Mouse (Mus musculus) midbrain, embryonic 14.5 days (tissue): ENCODE measurements around the gene Ldhc. TPM values are rescaled to one million over a fixed set of nuclear protein-coding genes. Genes with fewer than 3 reads are reported as not detected.
"Not testable (repeated sequence)": the region's sequence is repeated elsewhere in the genome, so short reads cannot be mapped to it uniquely, and the experiment has no call there.

ENCODE experiments used
- ATAC-seq: fragments of 200-750 bp; cut with Nextera tagmentation; 2 replicates; pipeline ENCODE4 v1.8.0; 2017; ENCODE audit warnings: moderate number of reproducible peaks, moderate library complexity; ENCODE audit not compliant: low FRiP score, low TSS enrichment
- DNase-seq: peaks from one replicate; pipeline ENCODE4 v3.0.0-alpha.2; 2015
- H3K27ac ChIP-seq: fragments of 300-500 bp; sonication (generic); replicated peaks from 2 replicates; pipeline ENCODE4 v1.5.1; 2014; ENCODE audit warnings: mild to moderate bottlenecking, low read depth, low read length, moderate library complexity
- H3K27me3 ChIP-seq: fragments of 300-500 bp; sonication (generic); 2 replicates; pipeline ENCODE4 v1.6.1; 2014; ENCODE audit warnings: low read length, control low read depth, mixed read lengths; ENCODE audit not compliant: control insufficient read depth, insufficient read depth
- H3K36me3 ChIP-seq: fragments of 300-500 bp; sonication (generic); 2 replicates; pipeline ENCODE4 v1.6.1; 2014; ENCODE audit warnings: low read length, control low read depth; ENCODE audit not compliant: control insufficient read depth, insufficient read depth
- H3K4me1 ChIP-seq: fragments of 300-500 bp; sonication (generic); 2 replicates; pipeline ENCODE4 v1.6.1; 2014; ENCODE audit warnings: mild to moderate bottlenecking, antibody characterized with exemption, low read length, control low read depth; ENCODE audit not compliant: control insufficient read depth, insufficient read depth
- H3K4me2 ChIP-seq: fragments of 300-500 bp; sonication (generic); 2 replicates; pipeline ENCODE4 v1.6.1; 2014; ENCODE audit warnings: mild to moderate bottlenecking, low read length, moderate library complexity
- H3K4me3 ChIP-seq: fragments of 300-500 bp; sonication (generic); replicated peaks from 2 replicates; pipeline ENCODE4 v1.5.1; 2014; ENCODE audit warnings: low read depth, low read length
- H3K9ac ChIP-seq: fragments of 300-500 bp; sonication (generic); replicated peaks from 2 replicates; pipeline ENCODE4 v1.6.1; 2014; ENCODE audit warnings: mild to moderate bottlenecking, low read length, moderate library complexity
- H3K9me3 ChIP-seq: fragments of 300-500 bp; sonication (generic); 2 replicates; pipeline ENCODE4 v1.6.1; 2016; ENCODE audit warnings: low read length, control low read depth, mixed read lengths; ENCODE audit not compliant: control insufficient read depth
- WGBS: fragments of 180-500 bp; shearing (Covaris S2); extraction: QIAGEN DNeasy Blood & Tissue Kit; methylation state at CpG from one replicate; pipeline ENCODE4 v1.1.7; 2014; 5-methylcytosine and 5-hydroxymethylcytosine counted together
- polyA plus RNA-seq: library from polyadenylated mRNA; unstranded; fragments of >200 nt; fragmentation: Nextera tagmentation; extraction: Ambion mirVana; gene quantifications from 2 replicates; pipeline ENCODE4 v1.2.1, GENCODE M21; 2014

Gene Ldhc
- polyA plus RNA-seq, result 0.20 and 0.50 TPM in 2 replicates

GRCm38 (mm10) chr7:46860996-46861395 is at the start of gene Ldhc:
Gene Ldhc (plus strand): TSS chr7:46861203.
- Histone ChIP-seq H3K9ac (no peak within 1 kb of the TSS), H3K27me3 (no peaks in the 10 kb centered on the region), H3K27ac (no peak within 1 kb of the TSS), H3K4me2 (no peak within 1 kb of the TSS), H3K4me1 (no peaks in the 10 kb centered on the region), H3K9me3 (no peaks in the 10 kb centered on the region), H3K4me3 (no peak within 1 kb of the TSS), H3K36me3 (no peaks in the 10 kb centered on the region)
- 38% methylated on average over 10 of the region's 10 CpGs for WGBS
- ATAC-seq, result no peak
- no peak for DNase-seq

GRCm38 (mm10) chr7:46814012-46814411 is 47.0 kb upstream of the Ldhc start:
- H3K27me3 ChIP-seq, result no peaks in the 10 kb centered on the region
- H3K4me2 ChIP-seq, result no peak overlapping the region
- peaks cover 87% of the 10 kb centered on the region for H3K36me3 ChIP-seq
- no peak overlapping the region for H3K4me3 ChIP-seq
- no peak overlapping the region for H3K27ac ChIP-seq
- WGBS, result 92% methylated on average over 4 of the region's 4 CpGs
- no peaks in the 10 kb centered on the region for H3K4me1 ChIP-seq
- no peak overlapping the region for H3K9ac ChIP-seq
- DNase-seq (no peak), ATAC-seq (no peak)
- no peaks in the 10 kb centered on the region for H3K9me3 ChIP-seq

DNA sequence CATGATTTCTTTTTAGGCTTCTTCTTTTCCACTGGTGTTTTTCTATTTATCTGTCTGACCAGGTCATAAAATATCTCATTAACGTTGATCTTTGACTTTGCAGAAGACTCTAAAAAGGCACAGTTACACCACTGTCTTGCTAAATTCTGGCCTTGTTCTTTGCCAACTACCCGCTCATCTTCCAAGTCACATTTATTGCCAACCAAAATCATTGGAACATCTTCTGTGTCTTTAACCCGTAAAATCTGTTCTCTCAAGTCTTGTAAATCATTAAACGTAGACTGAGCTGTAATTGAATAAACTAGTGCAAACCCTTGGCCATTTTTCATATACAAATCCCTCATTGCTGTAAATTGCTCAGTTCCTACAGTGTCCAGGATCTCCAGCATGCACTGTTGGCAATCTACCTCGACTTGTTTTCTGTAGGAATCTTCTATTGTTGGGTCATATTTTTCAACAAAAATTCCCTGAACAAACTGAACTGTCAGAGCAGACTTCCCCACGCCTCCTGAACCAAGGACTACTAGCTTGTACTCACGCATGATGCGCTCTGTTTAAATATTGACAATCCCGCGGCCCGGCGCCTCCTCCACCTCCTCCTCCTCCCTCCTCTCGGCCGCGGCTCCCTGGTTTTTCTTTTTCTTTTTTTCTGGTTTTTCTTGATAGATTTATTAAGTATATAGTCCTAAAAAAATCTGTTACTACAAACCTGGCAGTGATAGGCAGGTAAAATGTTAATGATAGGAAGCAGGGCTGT is 39.9 kb upstream of the Ldhc start:
- H3K27me3 ChIP-seq, H3K9ac ChIP-seq, ATAC-seq, H3K4me3 ChIP-seq, H3K27ac ChIP-seq, DNase-seq, H3K4me1 ChIP-seq, H3K4me2 ChIP-seq, H3K9me3 ChIP-seq: not testable (repeated sequence)
- WGBS, result 90% methylated on average over 15 of the region's 15 CpGs
- H3K36me3 ChIP-seq, result peaks cover 63% of the 10 kb centered on the region

GRCm38 (mm10) chr7:46827046-46827802 is 33.8 kb upstream of the Ldhc start:
- ATAC-seq (no peak), DNase-seq (no peak)
- Histone ChIP-seq H3K9ac (no peak overlapping the region), H3K9me3 (no peaks in the 10 kb centered on the region), H3K4me3 (no peak overlapping the region), H3K36me3 (peaks cover 16% of the 10 kb centered on the region), H3K4me1 (no peaks in the 10 kb centered on the region), H3K27ac (no peak overlapping the region), H3K4me2 (no peak overlapping the region), H3K27me3 (no peaks in the 10 kb centered on the region)
- WGBS, result 81% methylated on average over 20 of the region's 20 CpGs

GRCm38 (mm10) chr7:46827803-46828184 is 33.2 kb upstream of the Ldhc start:
- Histone ChIP-seq H3K9me3 (no peaks in the 10 kb centered on the region), H3K27me3 (no peaks in the 10 kb centered on the region), H3K4me3 (no peak overlapping the region), H3K27ac (no peak overlapping the region), H3K4me2 (no peak overlapping the region), H3K9ac (no peak overlapping the region), H3K36me3 (peaks cover 11% of the 10 kb centered on the region), H3K4me1 (no peaks in the 10 kb centered on the region)
- WGBS, result 93% methylated on average over 2 of the region's 2 CpGs
- DNase-seq, result no peak
- no peak for ATAC-seq

DNA sequence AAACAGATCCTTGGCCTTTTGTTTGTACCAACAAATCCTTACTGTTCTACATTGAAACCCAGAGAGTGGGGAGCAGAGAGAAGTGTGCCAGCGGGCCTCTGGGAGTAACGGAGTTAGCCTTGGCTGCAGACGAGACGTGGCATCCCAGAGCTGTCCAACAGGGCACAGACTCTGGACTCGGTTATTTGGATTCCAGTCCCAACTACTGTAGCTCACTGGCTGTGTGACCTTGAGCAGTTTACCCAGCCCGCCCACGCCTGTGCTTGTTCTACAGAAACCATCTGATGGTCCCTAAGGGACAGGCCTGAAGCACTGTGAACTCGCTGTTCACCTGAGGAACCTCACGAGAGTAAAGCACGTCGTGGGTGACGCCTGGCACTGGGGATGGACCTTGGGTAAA is 31.1 kb upstream of the Ldhc start:
- no peak overlapping the region for H3K27ac ChIP-seq
- no peaks in the 10 kb centered on the region for H3K36me3 ChIP-seq
- H3K9ac ChIP-seq, result no peak overlapping the region
- no peak for DNase-seq
- H3K4me2 ChIP-seq, result no peak overlapping the region
- 89% methylated on average over 12 of the region's 12 CpGs for WGBS
- no peaks in the 10 kb centered on the region for H3K27me3 ChIP-seq
- H3K9me3 ChIP-seq, result no peaks in the 10 kb centered on the region
- no peak for ATAC-seq
- peaks cover under 1% of the 10 kb centered on the region; the same call in 1 of the 2 replicates for H3K4me1 ChIP-seq
- no peak overlapping the region for H3K4me3 ChIP-seq

GRCm38 (mm10) chr7:46830799-46831590 is 30.0 kb upstream of the Ldhc start:
- 61% methylated on average over 13 of the region's 13 CpGs for WGBS
- Histone ChIP-seq H3K27ac (no peak overlapping the region), H3K4me2 (no peak overlapping the region), H3K9me3 (no peaks in the 10 kb centered on the region), H3K27me3 (no peaks in the 10 kb centered on the region), H3K4me3 (no peak overlapping the region), H3K9ac (no peak overlapping the region), H3K36me3 (no peaks in the 10 kb centered on the region), H3K4me1 (peaks cover 3% of the 10 kb centered on the region; the same call in 1 of the 2 replicates)
- no peak for ATAC-seq
- no peak for DNase-seq

GRCm38 (mm10) chr7:46831693-46832092 is 29.3 kb upstream of the Ldhc start:
- Histone ChIP-seq H3K27ac (no peak overlapping the region), H3K4me2 (no peak overlapping the region)
- WGBS, result 81% methylated on average over 8 of the region's 8 CpGs

More at GRCm38 (mm10) chr7:46831693-46832092, 29.3 kb upstream of the Ldhc start:
- no peaks in the 10 kb centered on the region for H3K27me3 ChIP-seq
- H3K9ac ChIP-seq, result no peak overlapping the region
- DNase-seq (no peak), ATAC-seq (no peak)
- no peak overlapping the region for H3K4me3 ChIP-seq
- peaks cover 3% of the 10 kb centered on the region; the same call in 1 of the 2 replicates for H3K4me1 ChIP-seq
- no peaks in the 10 kb centered on the region for H3K9me3 ChIP-seq
- no peaks in the 10 kb centered on the region for H3K36me3 ChIP-seq
